Mouse (Mus musculus) ES-Bruce4 (cell line): ENCODE results near the gene Sarm1.
"Not testable (repeated sequence)": the region's sequence is repeated elsewhere in the genome, so short reads cannot be mapped to it uniquely, and the experiment has no call there.

Source experiments
- CTCF ChIP-seq: IDR thresholded peaks from one replicate; pipeline ENCODE4 v1.8.1; 2011; ENCODE audit warnings: low read depth, low read length
- POLR2A ChIP-seq: IDR thresholded peaks from one replicate; pipeline ENCODE4 v1.8.1; 2011; ENCODE audit warnings: low read length; ENCODE audit not compliant: insufficient read depth

DNA sequence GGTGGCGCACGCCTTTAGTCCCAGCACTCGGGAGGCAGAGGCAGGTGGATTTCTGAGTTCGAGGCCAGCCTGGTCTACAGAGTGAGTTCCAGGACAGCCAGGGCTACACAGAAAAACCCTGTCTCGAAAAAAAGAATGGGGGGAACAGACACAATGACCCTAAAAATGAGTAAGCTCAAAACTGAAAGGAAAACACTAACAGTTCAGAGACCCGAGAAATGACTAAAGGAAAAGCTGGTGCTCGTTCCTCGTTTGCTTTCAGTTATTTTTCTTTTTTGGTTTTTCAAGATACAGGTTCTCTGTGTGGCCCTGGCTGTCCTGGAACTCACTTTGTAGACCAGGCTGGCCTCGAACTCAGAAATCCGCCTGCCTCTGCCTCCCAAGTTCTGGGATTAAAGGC, 34.0 kb upstream of the Sarm1 start:
- not testable (repeated sequence) for TF ChIP-seq CTCF, POLR2A
